Mouse (Mus musculus): ENCODE measurements around the gene Ccnk. TPM values are rescaled to one million over a fixed set of nuclear protein-coding genes. Genes with fewer than 3 reads are reported as not detected.

Gene Ccnk
- polyA plus RNA-seq, 1 experiment from 2014 or later = 2.2 TPM

GRCm38 (mm10) chr12:108178331-108179245 is 791 bp upstream of the Ccnk start:
- Histone ChIP-seq H3K4me3 (ENCODE audit: low read length) (peak overlapping the region; percentile 100), H3K9me3 (ENCODE audit: control insufficient read depth, low read length) (no peaks in the 10 kb centered on the region), H3K4me1 (ENCODE audit: control insufficient read depth, insufficient read depth, low read depth, low read length) (peaks cover 28% of the 10 kb centered on the region), H3K27me3 (replicated peaks; ENCODE audit: control insufficient read depth, insufficient read depth, low read length) (no peaks in the 10 kb centered on the region), H3K9ac (ENCODE audit: low read depth, low read length) (peak overlapping the region; percentile 95), H3K36me3 (ENCODE audit: control insufficient read depth, insufficient read depth, low read length) (0 out of 2 replicates have a peak, but pooled peaks cover 5% of the 10 kb centered on the region), H3K27ac (ENCODE audit: low read depth, low read length) (peak overlapping the region; percentile 86), H3K4me2 (ENCODE audit: low read length) (peak overlapping the region; percentile 88)
- ATAC-seq = peak; percentile 64
- under 1% methylated on average over 81 of the region's 103 CpGs for WGBS

GRCm38 (mm10) chr12:108179246-108179320 is 296 bp upstream of the Ccnk start, which contains the start of gene Setd3:
Setd3 (minus strand) TSS chr12:108179314.
- no peaks in the 10 kb centered on the region for H3K9me3 ChIP-seq (ENCODE audit: control insufficient read depth, low read length)
- peak within 1 kb of the TSS; percentile 86 for H3K27ac ChIP-seq (ENCODE audit: low read depth, low read length)
- peak within 1 kb of the TSS; percentile 100 for H3K4me3 ChIP-seq (ENCODE audit: low read length)
- H3K36me3 ChIP-seq (ENCODE audit: control insufficient read depth, insufficient read depth, low read length) = peaks cover 8% of the 10 kb centered on the region; the same call in 1 of the 2 replicates
- ATAC-seq = no peak
- no peaks in the 10 kb centered on the region for H3K27me3 ChIP-seq (replicated peaks; ENCODE audit: control insufficient read depth, insufficient read depth, low read length)
- H3K4me2 ChIP-seq (ENCODE audit: low read length) = peak within 1 kb of the TSS; percentile 92
- peaks cover 28% of the 10 kb centered on the region for H3K4me1 ChIP-seq (ENCODE audit: control insufficient read depth, insufficient read depth, low read depth, low read length)
- WGBS = 0% methylated on average over 5 of the region's 9 CpGs
- peak within 1 kb of the TSS; percentile 95 for H3K9ac ChIP-seq (ENCODE audit: low read depth, low read length)

GRCm38 (mm10) chr12:108181716-108182115 is 2.3 kb downstream of the Ccnk start:
- peaks cover 23% of the 10 kb centered on the region for H3K4me1 ChIP-seq (ENCODE audit: control insufficient read depth, insufficient read depth, low read depth, low read length)
- no peak for ATAC-seq
- WGBS = 95% methylated on average over 6 of the region's 6 CpGs

GRCm38 (mm10) chr12:108187541-108188091 is 8.2 kb downstream of the Ccnk start:
- Histone ChIP-seq H3K9ac (ENCODE audit: low read depth, low read length) (no peak overlapping the region), H3K27me3 (replicated peaks; ENCODE audit: control insufficient read depth, insufficient read depth, low read length) (no peaks in the 10 kb centered on the region), H3K36me3 (ENCODE audit: control insufficient read depth, insufficient read depth, low read length) (peaks cover 45% of the 10 kb centered on the region), H3K9me3 (ENCODE audit: control insufficient read depth, low read length) (no peaks in the 10 kb centered on the region), H3K4me2 (ENCODE audit: low read length) (no peak overlapping the region), H3K27ac (ENCODE audit: low read depth, low read length) (no peak overlapping the region), H3K4me3 (ENCODE audit: low read length) (no peak overlapping the region), H3K4me1 (ENCODE audit: control insufficient read depth, insufficient read depth, low read depth, low read length) (no peaks in the 10 kb centered on the region)
- no peak for ATAC-seq
- WGBS = 96% methylated on average over 6 of the region's 6 CpGs

More at GRCm38 (mm10) chr12:108181716-108182115, 2.3 kb downstream of the Ccnk start:
- no peak overlapping the region for H3K9ac ChIP-seq (ENCODE audit: low read depth, low read length)
- H3K27ac ChIP-seq (ENCODE audit: low read depth, low read length) = no peak overlapping the region
- no peak overlapping the region for H3K4me2 ChIP-seq (ENCODE audit: low read length)
- no peaks in the 10 kb centered on the region for H3K9me3 ChIP-seq (ENCODE audit: control insufficient read depth, low read length)
- H3K4me3 ChIP-seq (ENCODE audit: low read length) = no peak overlapping the region
- no peaks in the 10 kb centered on the region for H3K27me3 ChIP-seq (replicated peaks; ENCODE audit: control insufficient read depth, insufficient read depth, low read length)
- H3K36me3 ChIP-seq (ENCODE audit: control insufficient read depth, insufficient read depth, low read length) = peaks cover 15% of the 10 kb centered on the region

- Histone ChIP-seq H3K36me3 (ENCODE audit: control insufficient read depth, insufficient read depth, low read length) (peaks cover 46% of the 10 kb centered on the region), H3K4me1 (ENCODE audit: control insufficient read depth, insufficient read depth, low read depth, low read length) (no peaks in the 10 kb centered on the region), H3K9ac (ENCODE audit: low read depth, low read length) (no peak overlapping the region), H3K9me3 (ENCODE audit: control insufficient read depth, low read length) (no peaks in the 10 kb centered on the region), H3K4me2 (ENCODE audit: low read length) (no peak overlapping the region), H3K4me3 (ENCODE audit: low read length) (no peak overlapping the region), H3K27ac (ENCODE audit: low read depth, low read length) (no peak overlapping the region), H3K27me3 (replicated peaks; ENCODE audit: control insufficient read depth, insufficient read depth, low read length) (no peaks in the 10 kb centered on the region)
- 88% methylated on average over 5 of the region's 5 CpGs for WGBS
- no peak for ATAC-seq
These were observed 14.5 kb downstream of the Ccnk start for GRCm38 (mm10) chr12:108193878-108194277.

GRCm38 (mm10) chr12:108195761-108196160 is 16.4 kb downstream of the Ccnk start:
- Histone ChIP-seq H3K4me2 (ENCODE audit: low read length) (no peak overlapping the region), H3K4me3 (ENCODE audit: low read length) (no peak overlapping the region), H3K9me3 (ENCODE audit: control insufficient read depth, low read length) (no peaks in the 10 kb centered on the region), H3K4me1 (ENCODE audit: control insufficient read depth, insufficient read depth, low read depth, low read length) (no peaks in the 10 kb centered on the region), H3K27ac (ENCODE audit: low read depth, low read length) (no peak overlapping the region), H3K27me3 (replicated peaks; ENCODE audit: control insufficient read depth, insufficient read depth, low read length) (no peaks in the 10 kb centered on the region), H3K9ac (ENCODE audit: low read depth, low read length) (no peak overlapping the region), H3K36me3 (ENCODE audit: control insufficient read depth, insufficient read depth, low read length) (peaks cover 48% of the 10 kb centered on the region)
- no peak for ATAC-seq
- 95% methylated on average over 11 of the region's 11 CpGs for WGBS

GRCm38 (mm10) chr12:108198447-108198846 is 19.1 kb downstream of the Ccnk start:
- no peak overlapping the region for H3K4me3 ChIP-seq (ENCODE audit: low read length)
- no peaks in the 10 kb centered on the region for H3K4me1 ChIP-seq (ENCODE audit: control insufficient read depth, insufficient read depth, low read depth, low read length)
- ATAC-seq = no peak
- H3K36me3 ChIP-seq (ENCODE audit: control insufficient read depth, insufficient read depth, low read length) = peaks cover 51% of the 10 kb centered on the region
- no peaks in the 10 kb centered on the region for H3K9me3 ChIP-seq (ENCODE audit: control insufficient read depth, low read length)
- 88% methylated on average over 4 of the region's 4 CpGs for WGBS
- no peak overlapping the region for H3K4me2 ChIP-seq (ENCODE audit: low read length)
- H3K27me3 ChIP-seq (replicated peaks; ENCODE audit: control insufficient read depth, insufficient read depth, low read length) = no peaks in the 10 kb centered on the region
- H3K9ac ChIP-seq (ENCODE audit: low read depth, low read length) = no peak overlapping the region
- no peak overlapping the region for H3K27ac ChIP-seq (ENCODE audit: low read depth, low read length)

- WGBS = 85% methylated on average over 1 of the region's 1 CpGs
These were observed 20.7 kb downstream of the Ccnk start for GRCm38 (mm10) chr12:108200094-108200493.

GRCm38 (mm10) chr12:108203895-108204294 is 24.5 kb downstream of the Ccnk start:
- 63% methylated on average over 8 of the region's 8 CpGs for WGBS
- no peak overlapping the region for H3K9ac ChIP-seq (ENCODE audit: low read depth, low read length)
- H3K4me3 ChIP-seq (ENCODE audit: low read length) = no peak overlapping the region
- H3K27me3 ChIP-seq (replicated peaks; ENCODE audit: control insufficient read depth, insufficient read depth, low read length) = no peaks in the 10 kb centered on the region
- no peaks in the 10 kb centered on the region for H3K4me1 ChIP-seq (ENCODE audit: control insufficient read depth, insufficient read depth, low read depth, low read length)
- H3K4me2 ChIP-seq (ENCODE audit: low read length) = no peak overlapping the region
- H3K9me3 ChIP-seq (ENCODE audit: control insufficient read depth, low read length) = no peaks in the 10 kb centered on the region
- no peak overlapping the region for H3K27ac ChIP-seq (ENCODE audit: low read depth, low read length)
- ATAC-seq = no peak
- H3K36me3 ChIP-seq (ENCODE audit: control insufficient read depth, insufficient read depth, low read length) = peaks cover 24% of the 10 kb centered on the region

More at GRCm38 (mm10) chr12:108200094-108200493, 20.7 kb downstream of the Ccnk start:
- Histone ChIP-seq H3K36me3 (ENCODE audit: control insufficient read depth, insufficient read depth, low read length) (peaks cover 43% of the 10 kb centered on the region), H3K4me1 (ENCODE audit: control insufficient read depth, insufficient read depth, low read depth, low read length) (no peaks in the 10 kb centered on the region), H3K4me3 (ENCODE audit: low read length) (no peak overlapping the region), H3K27me3 (replicated peaks; ENCODE audit: control insufficient read depth, insufficient read depth, low read length) (no peaks in the 10 kb centered on the region), H3K27ac (ENCODE audit: low read depth, low read length) (no peak overlapping the region), H3K9ac (ENCODE audit: low read depth, low read length) (no peak overlapping the region), H3K4me2 (ENCODE audit: low read length) (no peak overlapping the region), H3K9me3 (ENCODE audit: control insufficient read depth, low read length) (no peaks in the 10 kb centered on the region)
- ATAC-seq = no peak
